Comparison of ENCODE assay signal across 1 mouse cellular context in genomic region chr7:46009578-46009977, GRCm38 (mm10).
TF ChIP-seq lines count a peak whose summit lies in the region.

No protein-coding gene starts in this region.

TF ChIP-seq in MEL, 35 proteins besides CTCF, POLR2A, EP300 and RAD21 (continued from another document):
- TF ChIP-seq TAL1 (IDR thresholded peaks at IDR 0.05; ENCODE audit: low read length) = no peak
- TF ChIP-seq KAT2A (conservative IDR thresholded peaks at IDR 0.05; ENCODE audit: low read depth, low read length) = no peak
- TF ChIP-seq RCOR1 (IDR thresholded peaks at IDR 0.05; ENCODE audit: low read depth, low read length) = peak; percentile 71
- TF ChIP-seq MXI1 (IDR thresholded peaks at IDR 0.05; ENCODE audit: low read depth, low read length) = no peak
- TF ChIP-seq TCF12 (IDR thresholded peaks at IDR 0.05; ENCODE audit: low read depth, low read length) = no peak
- no peak for TF ChIP-seq HCFC1 (IDR thresholded peaks at IDR 0.05; ENCODE audit: low read depth, low read length)
- TF ChIP-seq SIN3A (IDR thresholded peaks at IDR 0.05; ENCODE audit: low read length) = no peak
- peak; percentile 79 for TF ChIP-seq SMC3 (IDR thresholded peaks at IDR 0.05; ENCODE audit: low read depth, low read length)
- TF ChIP-seq ZC3H11A (IDR thresholded peaks at IDR 0.05; ENCODE audit: low read depth, low read length) = peak; percentile 82
- no peak for TF ChIP-seq ETS1 (IDR thresholded peaks at IDR 0.05; ENCODE audit: low read depth, low read length)
- no peak for TF ChIP-seq ELF1 (IDR thresholded peaks at IDR 0.05; ENCODE audit: low read depth, low read length)
- TF ChIP-seq MAFK (IDR thresholded peaks at IDR 0.05; ENCODE audit: borderline replicate concordance, low read depth, low read length) = no peak
- TF ChIP-seq MEF2A (IDR thresholded peaks at IDR 0.05; ENCODE audit: extremely low read depth, insufficient replicate concordance, low read depth, low read length, poor library complexity, severe bottlenecking) = no peak
- no peak for TF ChIP-seq UBTF (IDR thresholded peaks at IDR 0.05; ENCODE audit: borderline replicate concordance, insufficient read depth, low read depth, low read length)
- no peak for TF ChIP-seq MYB (IDR thresholded peaks at IDR 0.05; ENCODE audit: low read depth, low read length)
- TF ChIP-seq NRF1 (IDR thresholded peaks at IDR 0.05; ENCODE audit: insufficient read depth, low read depth, low read length, poor library complexity, severe bottlenecking) = no peak
- no peak for TF ChIP-seq POLR2AphosphoS2 (IDR thresholded peaks at IDR 0.05; ENCODE audit: low read length)
